Mouse (Mus musculus) hindbrain, embryonic 11.5 days (tissue): ENCODE measurements at regions not wholly inside any gene's neighbourhood (a gene's known extent, or its start where the extent isn't known, plus 50 kb on each side); places are given as distances from the start of the nearest gene placed in this dataset.

Experiments
- ATAC-seq: fragments of 200-750 bp; cut with Nextera tagmentation; 2 replicates; pipeline ENCODE4 v1.8.0; 2017; ENCODE audit warnings: mild to moderate bottlenecking, moderate TSS enrichment, moderate library complexity; ENCODE audit not compliant: low FRiP score
- DNase-seq: peaks from one replicate; pipeline ENCODE4 v3.0.0-alpha.2; 2015; ENCODE audit warnings: low spot score
- H3K27ac ChIP-seq: fragments of 300-500 bp; sonication (generic); 2 replicates; pipeline ENCODE4 v1.5.1; 2014; ENCODE audit warnings: mild to moderate bottlenecking, low read depth, low read length
- H3K27me3 ChIP-seq: fragments of 300-500 bp; sonication (generic); 2 replicates; pipeline ENCODE4 v1.6.1; 2014; ENCODE audit warnings: mild to moderate bottlenecking, low read length, moderate library complexity, mixed read lengths; ENCODE audit not compliant: control insufficient read depth, insufficient read depth
- H3K36me3 ChIP-seq: fragments of 300-500 bp; sonication (generic); 2 replicates; pipeline ENCODE4 v1.6.1; 2014; ENCODE audit warnings: mild to moderate bottlenecking, low read length, moderate library complexity, mixed read lengths; ENCODE audit not compliant: control insufficient read depth, insufficient read depth
- H3K4me1 ChIP-seq: fragments of 300-500 bp; sonication (generic); replicated peaks from 2 replicates; pipeline ENCODE4 v1.6.1; 2014; ENCODE audit warnings: low read length, mixed read lengths; ENCODE audit not compliant: control insufficient read depth, insufficient read depth
- H3K4me2 ChIP-seq: fragments of 300-500 bp; sonication (generic); replicated peaks from 2 replicates; pipeline ENCODE4 v1.6.1; 2014; ENCODE audit warnings: mild to moderate bottlenecking, low read depth, low read length
- H3K4me3 ChIP-seq: fragments of 300-500 bp; sonication (generic); 2 replicates; pipeline ENCODE4 v1.5.1; 2014; ENCODE audit warnings: low read depth, low read length
- H3K9ac ChIP-seq: fragments of 300-500 bp; sonication (generic); 2 replicates; pipeline ENCODE4 v1.6.1; 2014; ENCODE audit warnings: low read depth, low read length
- H3K9me3 ChIP-seq: fragments of 300-500 bp; sonication (generic); 2 replicates; pipeline ENCODE4 v1.6.1; 2016; ENCODE audit warnings: low read length; ENCODE audit not compliant: control insufficient read depth
- WGBS: fragments of 180-500 bp; shearing (Covaris S2); extraction: QIAGEN DNeasy Blood & Tissue Kit; methylation state at CpG from one replicate; pipeline ENCODE4 v1.1.7; 2014; 5-methylcytosine and 5-hydroxymethylcytosine counted together

DNA sequence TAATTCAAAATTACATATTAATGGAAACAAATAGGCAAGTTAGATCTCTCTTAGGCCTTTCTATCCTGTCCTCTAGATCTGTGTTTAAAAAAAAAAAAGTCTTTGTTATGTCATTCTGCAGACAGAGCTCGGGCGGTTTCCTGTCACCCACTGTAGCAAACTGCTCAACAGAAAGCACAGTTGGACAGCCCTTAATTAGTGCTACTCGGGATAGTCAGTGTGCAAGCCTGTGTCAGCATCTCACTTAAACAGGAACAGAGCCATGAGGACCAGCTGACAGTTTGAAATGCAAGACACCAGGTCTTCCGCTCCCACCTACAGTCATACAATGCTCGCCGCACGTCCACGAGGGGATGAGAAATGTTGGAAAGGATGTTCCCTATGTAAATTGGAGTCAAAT, 170.5 kb downstream of the Nr4a2 start:
- Histone ChIP-seq H3K4me2 (no peak overlapping the region), H3K9me3 (no peaks in the 10 kb centered on the region), H3K27ac (no peak overlapping the region), H3K36me3 (no peaks in the 10 kb centered on the region), H3K4me3 (no peak overlapping the region), H3K27me3 (no peaks in the 10 kb centered on the region), H3K4me1 (no peaks in the 10 kb centered on the region), H3K9ac (no peak overlapping the region)
- WGBS = 82% methylated on average over 8 of the region's 8 CpGs
- DNase-seq = no peak
- no peak for ATAC-seq

DNA sequence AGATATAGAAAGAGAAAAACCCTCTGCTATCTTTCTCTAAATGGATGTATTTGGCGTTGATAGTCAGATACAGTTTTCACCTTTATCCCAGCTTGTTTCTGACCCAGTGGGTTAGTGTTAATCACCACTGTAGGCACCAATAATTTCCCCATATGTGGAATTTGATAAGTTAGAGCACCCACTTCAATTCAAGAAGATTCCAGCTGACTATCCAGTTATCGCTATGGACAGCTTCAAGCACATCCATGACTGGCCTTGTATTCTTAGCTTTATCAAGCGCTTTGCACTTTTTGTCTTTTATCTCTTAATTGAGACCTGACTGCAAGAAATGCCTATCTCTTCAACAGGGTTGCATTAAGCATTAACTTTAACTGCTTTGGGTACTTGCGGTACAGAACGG, 211.3 kb downstream of the Nr4a2 start:
- no peak overlapping the region for H3K27ac ChIP-seq
- H3K9ac ChIP-seq = no peak overlapping the region
- ATAC-seq (no peak), DNase-seq (no peak)
- no peak overlapping the region for H3K4me3 ChIP-seq
- no peaks in the 10 kb centered on the region for H3K4me1 ChIP-seq
- no peaks in the 10 kb centered on the region for H3K9me3 ChIP-seq
- WGBS = 90% methylated on average over 5 of the region's 5 CpGs
- no peaks in the 10 kb centered on the region for H3K27me3 ChIP-seq
- H3K4me2 ChIP-seq = no peak overlapping the region
- H3K36me3 ChIP-seq = no peaks in the 10 kb centered on the region

DNA sequence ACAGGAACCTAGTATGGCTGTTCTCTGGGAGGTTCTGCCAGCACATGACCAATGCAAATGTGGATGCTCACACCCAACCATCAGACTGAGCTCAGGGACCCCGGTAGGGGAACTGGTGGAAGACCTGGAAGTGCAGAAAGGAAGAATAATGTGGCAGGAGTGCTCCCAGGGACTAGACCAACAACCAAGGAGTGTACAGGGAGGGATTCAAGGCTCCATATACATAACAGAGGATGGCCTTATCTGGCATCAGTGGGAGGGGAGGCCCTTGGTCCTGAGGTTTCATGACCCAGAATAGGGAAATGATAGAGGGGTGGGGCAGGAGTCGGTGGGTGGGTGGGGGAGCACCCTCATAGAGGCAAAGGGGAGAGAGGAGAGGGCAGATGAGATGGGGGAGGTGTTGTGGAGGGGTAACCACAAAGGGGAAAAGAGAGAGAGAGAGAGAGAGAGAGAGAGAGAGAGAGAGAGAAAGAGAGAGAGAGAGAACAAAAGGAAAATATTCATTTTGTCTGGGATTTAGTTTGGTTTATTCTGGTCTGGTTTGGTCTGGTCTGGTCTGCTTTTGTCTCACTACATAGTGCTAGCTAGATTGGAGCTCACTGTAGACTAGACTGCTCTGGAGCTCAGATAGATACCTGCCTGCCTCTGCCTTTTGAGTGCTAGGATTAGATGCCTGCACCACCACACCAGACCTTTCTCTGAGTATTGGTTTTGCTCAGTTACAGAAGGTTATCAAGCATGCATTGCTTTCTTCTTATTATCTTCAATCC, 214.5 kb downstream of the Nr4a2 start:
- H3K9ac ChIP-seq = no peak overlapping the region
- 59% methylated on average over 2 of the region's 2 CpGs for WGBS
- H3K4me2 ChIP-seq = no peak overlapping the region
- no peak overlapping the region for H3K4me3 ChIP-seq
- H3K27me3 ChIP-seq = no peaks in the 10 kb centered on the region
- no peaks in the 10 kb centered on the region for H3K36me3 ChIP-seq
- no peak overlapping the region for H3K27ac ChIP-seq
- DNase-seq (no peak), ATAC-seq (no peak)
- no peaks in the 10 kb centered on the region for H3K9me3 ChIP-seq
- H3K4me1 ChIP-seq = no peaks in the 10 kb centered on the region

DNA sequence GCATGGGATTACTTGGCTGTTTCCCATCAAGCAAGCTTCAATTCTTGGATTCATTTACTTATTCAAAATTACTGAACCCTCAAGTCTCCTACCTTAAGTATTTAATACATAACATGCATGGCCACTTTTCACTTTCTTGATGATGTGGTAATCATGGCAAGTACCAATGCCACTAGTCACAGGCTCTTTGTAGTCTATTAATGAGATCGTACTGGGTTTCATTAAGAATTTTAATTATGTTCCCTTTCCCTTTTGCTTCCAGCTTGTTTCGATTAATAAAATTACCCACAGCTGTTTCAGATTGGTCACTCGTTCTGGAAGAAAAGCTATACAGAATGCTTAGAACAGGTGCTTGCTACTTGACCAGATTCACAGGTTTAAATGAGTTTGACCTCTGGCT, 238.6 kb downstream of the Nr4a2 start:
- no peak overlapping the region for H3K9ac ChIP-seq
- DNase-seq = no peak
- no peak overlapping the region for H3K4me2 ChIP-seq
- H3K36me3 ChIP-seq = no peaks in the 10 kb centered on the region
- no peaks in the 10 kb centered on the region for H3K4me1 ChIP-seq
- no peak for ATAC-seq
- no peaks in the 10 kb centered on the region for H3K9me3 ChIP-seq
- no peak overlapping the region for H3K4me3 ChIP-seq
- WGBS = 74% methylated on average over 3 of the region's 3 CpGs
- H3K27me3 ChIP-seq = no peaks in the 10 kb centered on the region
- H3K27ac ChIP-seq = no peak overlapping the region

- H3K4me3 ChIP-seq = no peak overlapping the region
- no peaks in the 10 kb centered on the region for H3K27me3 ChIP-seq
- no peaks in the 10 kb centered on the region for H3K4me1 ChIP-seq
- no peak overlapping the region for H3K4me2 ChIP-seq
- 56% methylated on average over 2 of the region's 2 CpGs for WGBS
- no peaks in the 10 kb centered on the region for H3K36me3 ChIP-seq
- no peak overlapping the region for H3K27ac ChIP-seq
- no peak for DNase-seq
- no peak overlapping the region for H3K9ac ChIP-seq
- no peak for ATAC-seq
- no peaks in the 10 kb centered on the region for H3K9me3 ChIP-seq
Measured at GRCm38 (mm10) chr2:56860776-56861175, 263.0 kb downstream of the Nr4a2 start.

DNA sequence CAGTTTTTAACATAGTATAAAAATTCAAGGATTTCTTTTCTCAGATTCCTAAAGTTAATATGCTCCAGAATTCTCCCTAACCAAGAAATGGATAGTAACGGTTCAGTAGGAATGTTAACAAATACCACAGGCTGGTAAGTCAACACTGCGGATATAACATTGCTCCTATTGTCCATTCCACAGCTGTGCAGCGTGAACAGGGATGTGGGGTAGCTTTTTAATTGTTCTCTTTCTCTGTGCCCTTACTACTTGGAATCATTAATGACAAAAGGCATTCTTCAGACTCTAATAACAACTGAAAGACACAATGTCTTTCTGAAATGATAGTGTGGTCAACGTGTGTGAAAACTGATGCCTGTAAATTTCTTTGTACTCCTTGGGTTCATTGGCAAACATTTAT, 303.3 kb downstream of the Nr4a2 start:
- Histone ChIP-seq H3K27ac (no peak overlapping the region), H3K4me1 (no peaks in the 10 kb centered on the region), H3K4me3 (no peak overlapping the region), H3K9ac (no peak overlapping the region), H3K27me3 (no peaks in the 10 kb centered on the region), H3K36me3 (no peaks in the 10 kb centered on the region), H3K4me2 (no peak overlapping the region), H3K9me3 (no peaks in the 10 kb centered on the region)
- no peak for ATAC-seq
- 32% methylated on average over 4 of the region's 4 CpGs for WGBS
- DNase-seq = no peak

DNA sequence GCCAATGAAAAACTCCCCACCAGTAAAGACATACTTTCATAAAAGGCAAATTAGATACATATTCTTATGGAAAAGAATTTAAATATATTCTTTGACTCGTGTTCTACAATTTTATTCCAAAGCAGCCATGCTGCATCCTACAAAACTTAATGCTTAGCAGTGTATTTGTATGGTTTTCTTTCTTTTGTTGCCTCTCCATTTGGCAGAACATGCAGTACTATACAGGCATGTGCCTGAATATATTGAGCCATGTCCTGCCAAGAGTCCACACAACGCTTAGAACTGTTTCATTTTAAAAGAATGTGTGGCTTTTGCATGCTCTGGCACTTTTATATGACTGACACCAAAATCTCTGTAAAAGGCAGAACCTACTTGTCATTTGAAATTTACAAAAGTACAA, 339.0 kb downstream of the Nr4a2 start:
- Histone ChIP-seq H3K27me3 (no peaks in the 10 kb centered on the region), H3K4me2 (no peak overlapping the region), H3K36me3 (no peaks in the 10 kb centered on the region), H3K27ac (no peak overlapping the region), H3K9ac (no peak overlapping the region), H3K4me1 (no peaks in the 10 kb centered on the region), H3K9me3 (no peaks in the 10 kb centered on the region), H3K4me3 (no peak overlapping the region)
- ATAC-seq (no peak), DNase-seq (no peak)
- WGBS = 85% methylated on average over 2 of the region's 2 CpGs
